ENCODE assay signal across 21 mouse cellular contexts in the genomic region with DNA sequence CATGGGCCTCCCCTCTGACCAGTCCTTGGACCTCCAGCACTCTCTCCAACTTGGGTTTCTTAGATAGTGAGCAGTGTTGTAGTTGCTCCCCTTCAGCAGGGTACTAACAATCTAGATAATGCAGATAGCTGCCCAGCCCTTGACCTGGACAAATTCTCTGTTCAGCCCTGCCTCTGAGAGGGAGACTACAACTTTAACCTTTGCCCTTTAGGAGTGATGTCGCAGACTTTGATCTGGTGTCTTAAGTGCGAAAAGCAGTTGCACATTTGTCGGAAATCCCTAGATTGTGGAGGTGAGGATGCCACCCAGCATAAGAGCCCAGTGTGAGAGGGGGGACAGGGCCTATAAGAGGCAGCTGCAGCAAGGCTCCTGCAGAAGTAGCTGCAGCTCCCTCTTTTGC. TPM values are rescaled to one million over a fixed set of nuclear protein-coding genes. Genes with fewer than 3 reads are reported as not detected.
"Had no signal": no experiment of that assay in that cellular context is flagged by ENCODE, and none has a peak within 500 bp of the region (broad histone marks: within the 10 kb centered on the region; RNA-seq: fewer than 3 reads in every experiment).

No protein-coding gene starts in this region.

- H3K27ac ChIP-seq: liver, embryonic 15.5 days; lung, embryonic 15.5 days; macrophage; neural tube, embryonic 12.5 days; stomach, embryonic 15.5 days; stomach, postnatal 0 days had no signal

- H3K4me2 ChIP-seq: liver, embryonic 15.5 days; lung, embryonic 15.5 days; midbrain, embryonic 11.5 days; neural tube, embryonic 12.5 days; stomach, embryonic 15.5 days had no signal

- H3K9me3 ChIP-seq: liver, embryonic 15.5 days; lung, embryonic 15.5 days; neural tube, embryonic 12.5 days; stomach, embryonic 15.5 days had no signal

- H3K4me3 ChIP-seq: liver, embryonic 15.5 days; lung, embryonic 15.5 days; megakaryocyte, embryonic 14.5 days; neural tube, embryonic 12.5 days; stomach, embryonic 15.5 days had no signal

- H3K9ac ChIP-seq: liver, embryonic 15.5 days; liver, postnatal 0 days; lung, embryonic 15.5 days; neural tube, embryonic 12.5 days; stomach, embryonic 15.5 days had no signal

- ATAC-seq: liver, postnatal 0 days; lung, postnatal 0 days had no signal

- DNase-seq: liver, postnatal 0 days; lung, adult 2 months; lung, postnatal 14 days; lung, postnatal 36 days; midbrain, embryonic 14.5 days; right cerebral cortex, postnatal 14 days; thymus, adult 2 months; thymus, postnatal 25 days; thymus, postnatal 4 days had no signal

- H3K36me3 ChIP-seq: liver, embryonic 15.5 days; lung, embryonic 15.5 days; neural tube, embryonic 12.5 days; stomach, embryonic 15.5 days had no signal

RNA-seq across cellular contexts. Expression of a gene that starts 3.1 kb away (rescaled TPM):
- polyA plus RNA-seq: macrophage; midbrain, embryonic 14.5 days; midbrain, postnatal 0 days; neural tube, embryonic 12.5 days; neural tube, embryonic 14.5 days had no signal

RNA-seq across cellular contexts. Expression of a gene that starts 7.6 kb away (rescaled TPM):
- polyA plus RNA-seq: liver, embryonic 15.5 days; macrophage; midbrain, embryonic 11.5 days; midbrain, embryonic 14.5 days; midbrain, postnatal 0 days; neural tube, embryonic 12.5 days; neural tube, embryonic 14.5 days; urinary bladder, adult 2 months had no signal

RNA-seq across cellular contexts. Expression of a gene that starts 9.4 kb away (rescaled TPM):
- polyA plus RNA-seq: liver, embryonic 15.5 days; lung, adult 2 months; lung, postnatal 0 days; macrophage; midbrain, embryonic 11.5 days; midbrain, embryonic 14.5 days; midbrain, postnatal 0 days; neural tube, embryonic 12.5 days; neural tube, embryonic 14.5 days; urinary bladder, adult 2 months had no signal

RNA-seq across cellular contexts. Expression of a gene that starts 15.1 kb away (rescaled TPM):
- polyA plus RNA-seq: macrophage had no signal
